Mouse (Mus musculus) layer of hippocampus, postnatal 36 days (tissue): ENCODE results near the gene Marco. TPM values are rescaled to one million over a fixed set of nuclear protein-coding genes. Genes with fewer than 3 reads are reported as not detected.

ENCODE experiments used
- DNase-seq, 2 experiments: peaks; one replicate each; pipeline ENCODE4 v3.0.0; 2022
- total RNA-seq, 2 experiments: library from RNA; stranded (reverse); gene quantifications; 2 replicates each; pipeline ENCODE4 v1.2.3; 2021

Marco gene
- not detected for total RNA-seq

DNA sequence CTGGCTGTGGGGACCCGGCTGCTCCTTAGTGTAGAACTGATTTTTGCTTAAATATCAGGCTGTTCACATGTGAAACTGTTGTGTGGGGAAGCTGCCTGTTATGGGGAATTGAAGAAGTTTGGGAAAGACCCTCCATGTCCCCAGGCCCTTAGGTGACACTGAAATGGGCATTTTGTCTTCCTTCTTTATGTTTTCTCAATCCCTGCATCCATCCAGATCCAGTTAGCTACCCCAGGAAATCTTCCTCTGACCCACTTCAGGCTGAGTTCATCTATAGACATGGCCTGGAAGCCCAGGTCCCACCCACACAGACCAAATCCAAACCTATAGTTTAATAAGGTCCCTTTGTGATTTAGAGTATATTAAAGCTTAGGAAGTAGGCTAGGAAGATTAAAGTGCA lies at the start of gene Marco:
TSS of gene Marco (minus strand) at position 101 of the 400 bp plus-strand sequence.
- DNase-seq: no peak

DNA sequence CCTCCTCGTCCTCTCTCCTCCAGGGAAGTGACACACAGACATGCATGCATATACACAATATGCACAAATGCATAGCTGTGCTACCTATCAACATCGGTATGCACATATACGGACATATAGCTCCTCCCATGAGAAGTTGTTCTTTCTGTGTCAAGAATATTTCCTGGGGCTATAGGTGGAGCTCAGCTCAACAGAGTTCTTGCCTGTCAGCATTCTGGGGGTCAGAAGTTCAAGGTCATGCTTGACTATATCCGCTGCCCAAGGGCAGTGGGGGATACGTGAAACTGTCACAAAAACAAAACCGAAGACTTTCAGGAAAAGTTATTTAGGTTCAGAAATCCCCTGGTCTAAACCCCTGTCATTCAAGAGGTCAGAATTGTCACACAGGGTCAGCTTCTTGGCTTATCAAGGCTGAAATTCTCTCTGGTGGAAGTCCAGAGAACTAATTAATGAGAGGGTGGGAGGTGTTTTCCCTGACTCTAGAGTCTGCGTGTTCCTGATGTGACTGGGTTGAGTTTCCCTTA lies 34.7 kb upstream of the Marco start:
- DNase-seq: no peak

DNA sequence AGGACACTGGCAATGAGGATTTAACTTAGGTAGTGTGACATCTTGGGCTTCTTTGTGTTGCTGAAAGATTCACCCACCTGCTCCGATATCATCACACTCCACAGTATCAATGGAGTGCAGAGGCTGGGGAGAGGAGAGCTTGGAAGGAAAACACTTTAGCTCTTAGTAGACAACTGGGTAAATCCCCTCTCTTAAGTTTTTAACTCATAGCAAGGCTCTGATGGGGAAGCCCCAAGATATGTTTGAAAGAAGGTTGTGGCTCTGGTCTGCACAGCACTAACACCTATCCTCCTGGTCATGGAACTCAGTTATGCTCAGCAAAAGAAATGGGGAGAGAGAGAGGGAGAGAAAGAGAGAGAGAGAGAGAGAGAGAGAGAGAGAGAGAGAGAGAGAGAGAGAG lies 32.2 kb upstream of the Marco start:
- no peak for DNase-seq

DNA sequence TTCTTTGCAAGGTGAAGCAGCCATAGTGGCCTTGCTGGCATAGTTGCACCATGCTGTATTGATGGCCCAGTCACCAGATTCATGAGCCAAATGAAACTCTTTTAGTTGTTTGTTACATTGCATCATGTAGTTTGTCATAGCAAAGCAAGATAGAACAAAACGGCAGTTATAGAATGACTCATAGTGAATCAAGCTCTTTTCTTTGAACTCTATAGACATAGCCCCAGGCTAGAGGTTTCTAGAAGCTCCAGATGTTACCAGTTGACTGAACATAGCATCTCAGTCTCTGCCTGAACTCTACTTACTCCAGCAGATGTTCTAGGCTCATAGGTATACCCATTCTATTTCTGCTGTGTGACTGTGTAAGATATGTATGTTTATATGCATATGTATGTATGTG lies 31.1 kb upstream of the Marco start:
- DNase-seq: no peak

DNA sequence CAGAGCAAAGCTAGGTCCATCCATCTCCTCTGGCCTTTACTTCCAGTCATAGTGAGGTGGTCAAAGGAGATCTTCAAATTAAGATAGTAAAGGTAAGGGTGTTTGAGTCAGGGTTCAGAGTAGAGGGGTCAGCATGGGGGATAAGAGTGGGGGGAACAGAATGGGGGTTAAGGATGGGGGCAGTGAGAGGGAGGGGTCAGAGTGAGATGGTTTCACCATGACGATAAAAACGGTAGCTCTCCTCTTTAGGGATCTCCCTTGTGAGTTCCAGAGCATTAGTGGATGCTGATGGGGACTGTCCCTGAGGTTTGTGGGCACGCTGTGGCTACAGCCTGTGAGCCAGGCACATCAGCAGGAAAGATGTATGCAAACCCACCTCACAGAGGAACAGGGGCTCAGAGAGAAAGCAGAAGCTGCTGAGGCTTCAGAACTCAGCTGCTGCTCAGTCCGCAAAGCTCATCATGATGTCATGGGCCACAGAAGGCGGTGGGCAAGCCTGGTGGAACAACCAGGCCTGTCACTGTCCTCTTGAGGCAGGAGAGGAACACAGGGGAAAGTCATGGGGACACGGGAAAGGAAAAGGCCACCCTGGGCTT lies 27.6 kb upstream of the Marco start:
- no peak for DNase-seq

DNA sequence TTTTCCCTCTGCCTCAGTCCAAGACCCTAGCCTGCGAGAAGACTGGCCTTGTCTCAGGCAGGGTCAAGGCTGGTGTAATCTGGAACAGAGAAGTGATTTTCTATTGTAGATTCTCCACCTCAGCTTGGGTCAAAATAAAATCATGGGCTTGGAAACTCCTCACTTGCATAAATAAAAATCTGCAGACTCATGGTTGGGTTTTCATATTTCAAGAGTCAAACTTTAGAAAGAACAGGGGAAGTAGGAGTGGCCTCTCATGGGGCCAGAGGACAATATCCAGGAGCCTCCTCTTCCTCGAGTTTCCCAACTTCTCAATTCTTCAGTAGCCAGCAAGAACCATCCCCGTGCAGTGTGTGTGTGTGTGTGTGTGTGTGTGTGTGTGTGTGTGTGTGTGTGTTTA lies 26.9 kb upstream of the Marco start:
- DNase-seq: no peak

DNA sequence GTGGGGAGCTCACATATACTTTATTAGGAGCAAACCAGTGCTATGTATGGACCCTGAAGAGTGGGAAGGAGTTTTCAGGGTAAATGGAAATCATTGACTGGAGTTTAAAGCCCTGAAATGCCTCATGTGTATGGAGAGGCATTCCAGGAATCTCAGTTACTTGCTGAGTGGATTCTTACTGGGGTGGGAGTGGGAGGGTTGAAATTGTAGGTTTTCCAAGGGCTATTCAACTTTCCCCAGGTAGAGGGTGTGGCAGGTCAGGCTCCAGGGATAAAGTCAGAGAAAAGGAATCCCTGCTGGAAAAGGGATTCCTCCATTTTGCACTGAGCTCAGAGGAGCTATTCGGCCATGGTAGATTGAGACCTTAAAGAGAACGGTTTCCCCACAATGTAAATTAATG lies 25.1 kb upstream of the Marco start:
- no peak for DNase-seq

DNA sequence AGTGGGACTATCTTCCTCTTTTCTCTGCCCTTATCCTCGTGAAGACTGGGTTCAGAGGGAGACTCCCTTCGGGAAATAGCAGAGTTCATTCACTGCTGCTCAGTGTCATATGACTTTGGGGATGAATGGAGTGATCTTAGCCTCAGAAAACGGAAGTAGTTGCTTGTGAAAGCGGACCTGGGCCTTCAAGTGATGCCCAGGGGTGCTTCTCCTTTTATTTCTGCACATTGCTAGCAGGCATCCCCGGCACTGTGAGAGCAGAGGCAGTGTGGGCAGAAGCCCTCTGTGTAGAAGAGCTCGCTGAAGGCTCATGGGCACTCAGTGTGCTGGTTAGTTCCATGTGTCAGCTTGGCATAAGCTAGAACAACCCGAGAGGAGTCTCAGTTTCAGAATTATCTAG lies 12.8 kb upstream of the Marco start:
- no peak for DNase-seq

DNA sequence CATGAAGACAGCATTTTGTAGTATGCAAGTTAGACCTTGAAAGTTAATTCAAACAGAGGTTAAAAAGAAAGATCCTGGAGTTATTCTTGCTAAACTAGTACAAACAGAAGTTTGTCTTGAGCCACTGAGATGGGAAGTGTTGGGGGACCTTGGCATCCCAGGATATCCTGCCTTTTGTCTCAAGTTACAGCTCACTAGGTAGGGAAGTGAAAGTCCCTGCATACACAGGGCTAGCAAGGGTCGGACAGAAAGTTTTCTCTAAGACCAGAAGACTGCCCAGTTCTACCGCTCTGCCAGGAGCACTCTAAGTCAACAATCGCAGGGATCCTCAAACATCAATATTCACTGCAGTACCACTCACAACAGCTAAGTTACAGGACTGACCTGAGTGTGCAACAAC lies 5.5 kb upstream of the Marco start:
- DNase-seq: no peak

DNA sequence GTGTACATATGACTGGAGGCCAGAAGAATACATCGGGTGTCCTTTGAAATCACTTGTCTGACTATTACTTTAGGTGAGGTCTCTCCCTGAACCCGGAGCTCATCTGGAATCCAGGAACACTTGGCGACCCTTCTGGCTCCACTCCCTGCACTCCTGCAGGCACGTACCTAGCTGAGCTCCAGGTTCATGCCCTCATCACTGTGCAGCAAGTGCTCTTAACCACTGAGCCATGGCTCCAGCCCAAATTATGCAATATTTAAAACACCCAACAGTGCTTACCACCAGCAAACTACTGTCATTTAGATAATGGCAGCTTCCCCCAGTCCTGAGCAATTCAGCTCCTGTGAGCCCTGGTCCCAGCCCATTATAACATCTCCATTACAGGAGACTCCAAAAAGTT lies 4.2 kb upstream of the Marco start:
- DNase-seq: no peak

DNA sequence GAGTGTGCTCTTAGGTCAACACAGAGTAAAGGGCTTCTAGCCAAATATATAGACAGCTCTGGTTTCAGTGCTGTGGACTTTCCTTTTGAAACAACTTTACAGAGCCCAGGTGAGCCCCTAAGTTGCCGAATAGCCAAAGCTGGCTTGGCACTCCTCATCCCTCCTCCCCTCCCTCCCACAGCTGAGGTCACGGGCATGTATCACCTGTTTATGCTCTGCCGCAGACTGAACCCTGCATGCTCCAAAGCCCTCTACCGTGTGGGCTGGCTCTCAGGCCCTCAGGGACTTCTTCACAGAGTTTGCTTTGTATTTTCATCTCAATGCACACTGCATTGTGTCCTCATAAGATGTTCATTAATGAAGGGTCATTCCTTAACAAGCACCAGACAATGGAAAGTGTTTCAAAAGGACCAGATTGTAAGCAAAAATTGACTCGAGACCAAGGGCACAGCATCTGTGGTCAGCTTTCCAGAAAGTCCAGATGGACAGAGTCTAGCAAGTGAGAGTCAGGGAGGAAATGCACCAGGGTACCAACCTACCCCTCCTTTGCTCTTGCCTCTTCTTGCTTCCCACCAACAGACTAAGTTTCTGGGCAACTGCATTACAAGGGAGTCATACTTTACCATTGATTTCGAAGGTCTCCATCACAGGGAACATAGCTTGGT lies 646 bp downstream of the Marco start:
- no peak for DNase-seq

DNA sequence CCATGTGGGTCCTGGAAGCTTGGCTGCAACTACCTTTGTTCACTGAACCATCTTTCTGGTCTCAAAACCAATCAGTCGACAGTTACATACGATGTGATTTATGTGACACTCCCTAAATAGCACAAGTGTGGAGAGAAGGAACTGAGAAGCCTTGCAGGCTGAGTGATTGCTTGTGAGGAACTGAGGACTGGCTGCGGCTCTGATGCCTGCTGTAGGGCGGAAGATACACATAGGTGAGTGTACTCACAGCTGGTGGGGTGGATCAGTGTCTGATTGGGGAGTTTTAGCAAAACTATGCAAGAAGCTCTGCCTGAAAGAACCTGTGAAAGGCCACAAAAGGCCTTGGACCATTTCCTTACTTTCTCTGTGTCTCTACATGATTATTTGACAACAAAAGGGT lies 3.3 kb downstream of the Marco start:
- DNase-seq: no peak

DNA sequence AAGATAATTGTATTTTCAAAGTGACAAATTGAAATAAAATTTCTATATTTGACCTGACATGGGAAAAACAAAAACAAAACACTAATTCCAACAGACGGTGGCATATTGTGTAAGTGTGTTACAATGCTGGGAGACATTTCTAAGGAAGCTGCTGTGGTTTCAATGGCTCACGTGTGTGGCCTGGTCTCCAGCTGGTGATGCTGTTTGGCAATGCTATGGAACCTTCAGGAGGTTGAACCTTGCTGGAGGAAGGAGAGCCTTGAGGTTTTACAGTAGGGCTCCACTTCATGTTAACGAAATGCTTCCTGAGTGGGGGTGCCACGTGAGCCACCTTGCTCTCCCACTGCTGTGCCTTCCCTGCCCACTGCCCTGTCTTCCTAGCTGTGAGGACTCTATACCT lies 6.8 kb downstream of the Marco start:
- DNase-seq: no peak

DNA sequence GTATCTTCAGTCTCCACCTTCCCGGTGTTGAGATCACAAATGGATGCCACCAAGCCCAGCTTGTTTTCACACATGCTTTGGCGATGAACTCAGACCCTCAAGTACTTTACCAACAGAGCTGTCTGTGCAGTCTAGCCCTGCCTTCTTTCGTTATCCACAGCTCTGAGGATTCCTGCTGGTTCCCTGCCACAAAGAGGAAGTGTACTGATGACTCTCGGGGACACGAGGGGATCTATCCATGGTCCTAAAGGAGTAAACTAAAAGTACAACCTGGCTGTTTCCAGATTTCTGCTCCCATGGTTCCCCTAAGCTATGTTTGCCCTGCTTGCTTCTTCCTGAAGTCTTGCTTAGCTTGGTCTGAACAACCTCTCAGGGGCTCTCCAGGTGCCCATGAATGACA lies 23.9 kb downstream of the Marco start:
- no peak for DNase-seq

DNA sequence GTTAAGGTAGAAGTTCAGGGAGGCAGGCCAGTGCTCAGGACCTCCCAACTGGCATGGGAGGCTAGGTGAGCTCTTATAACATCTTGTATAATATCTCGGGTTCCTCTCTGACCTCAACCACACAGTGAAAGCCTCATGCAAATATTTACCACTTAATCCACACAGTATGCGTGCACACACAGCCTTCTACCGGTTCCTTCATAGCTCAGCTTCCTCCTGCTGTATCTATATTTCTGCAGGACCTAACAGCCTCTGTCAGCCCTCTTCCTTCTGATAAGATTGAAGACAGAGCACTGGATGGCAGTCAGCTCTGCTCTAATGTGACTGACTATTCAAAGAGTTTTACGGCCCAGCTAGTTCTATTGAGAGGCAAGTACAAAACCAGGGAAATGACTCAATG lies 30.0 kb downstream of the Marco start:
- DNase-seq: no peak

DNA sequence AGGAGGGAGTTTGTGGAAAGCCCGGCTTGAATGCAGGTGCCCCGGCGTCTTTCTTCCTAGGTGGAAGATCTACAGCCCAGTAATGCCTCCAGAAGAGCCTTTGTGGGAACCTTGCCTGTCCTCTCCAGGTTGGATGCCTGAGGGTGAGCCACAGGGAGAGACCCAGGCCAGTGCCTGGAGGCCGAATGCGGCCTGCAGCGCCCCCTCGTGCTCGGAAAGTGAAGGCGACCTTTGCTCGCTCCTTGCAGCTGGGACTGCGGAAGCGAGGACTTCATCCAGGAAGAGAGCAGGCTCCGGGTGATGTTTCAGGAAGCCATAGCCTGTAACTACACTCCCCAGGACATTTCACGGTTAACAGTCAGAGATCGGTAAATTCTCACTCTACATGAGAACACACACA lies 35.9 kb downstream of the Marco start:
- DNase-seq: peak; percentile 29 to 37

DNA sequence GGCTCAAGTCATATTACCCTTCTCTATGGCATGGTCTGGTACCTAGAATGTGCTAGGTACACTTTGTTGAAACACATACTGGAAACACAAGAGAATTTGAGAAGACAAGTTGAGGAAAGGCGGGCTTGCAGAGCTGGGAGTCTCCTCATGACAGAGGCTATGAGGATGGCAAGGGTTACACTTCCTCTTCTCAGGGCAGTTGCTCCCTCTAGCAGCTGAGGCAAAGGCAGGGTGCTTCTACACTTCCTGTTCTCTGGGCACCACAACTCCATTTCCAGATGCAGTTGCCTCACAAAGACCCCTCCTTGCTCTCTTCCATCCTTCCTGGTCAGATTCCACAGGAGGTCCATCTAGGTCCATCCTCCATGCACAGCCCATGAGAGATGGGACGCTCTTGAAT lies 37.5 kb downstream of the Marco start:
- no peak for DNase-seq

DNA sequence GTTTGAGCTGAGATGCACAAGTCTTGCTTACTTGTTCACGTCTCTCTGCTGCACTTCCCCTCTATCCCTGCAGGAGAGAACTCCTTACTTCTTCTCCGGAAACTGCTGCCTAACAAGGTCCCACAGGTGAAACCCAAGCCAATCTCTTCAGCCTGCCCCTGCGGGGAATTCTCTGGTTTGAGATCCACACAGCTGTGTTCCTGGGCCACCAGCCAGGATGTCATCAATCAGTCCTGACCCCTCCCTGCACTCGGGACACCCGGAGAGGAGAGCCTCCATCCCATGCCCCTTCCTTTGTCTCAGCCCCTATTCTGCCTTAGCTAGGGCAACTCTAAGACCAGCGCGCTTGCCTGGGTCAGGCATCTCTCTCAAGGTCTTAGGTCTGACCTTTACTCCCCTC lies 38.1 kb downstream of the Marco start:
- no peak for DNase-seq

DNA sequence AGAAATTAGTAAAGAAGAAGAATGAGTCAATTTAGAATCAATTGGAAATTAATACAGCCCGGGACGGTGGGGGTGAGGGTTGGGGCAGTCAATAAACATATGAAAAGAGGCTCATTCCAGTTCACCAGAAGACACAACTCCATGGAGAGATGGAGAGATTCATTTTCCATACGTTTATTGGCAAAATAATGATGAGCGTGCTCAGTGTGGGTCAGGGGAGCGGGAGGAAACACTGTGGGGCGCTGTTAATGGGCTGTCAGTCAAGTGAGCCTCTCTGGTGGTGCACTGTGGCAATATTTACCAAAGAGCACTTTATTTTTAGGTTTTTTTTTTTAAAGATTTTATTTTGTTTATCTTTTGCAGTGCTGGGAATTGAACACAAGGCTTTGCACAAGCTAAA lies 45.8 kb downstream of the Marco start:
- no peak for DNase-seq

DNA sequence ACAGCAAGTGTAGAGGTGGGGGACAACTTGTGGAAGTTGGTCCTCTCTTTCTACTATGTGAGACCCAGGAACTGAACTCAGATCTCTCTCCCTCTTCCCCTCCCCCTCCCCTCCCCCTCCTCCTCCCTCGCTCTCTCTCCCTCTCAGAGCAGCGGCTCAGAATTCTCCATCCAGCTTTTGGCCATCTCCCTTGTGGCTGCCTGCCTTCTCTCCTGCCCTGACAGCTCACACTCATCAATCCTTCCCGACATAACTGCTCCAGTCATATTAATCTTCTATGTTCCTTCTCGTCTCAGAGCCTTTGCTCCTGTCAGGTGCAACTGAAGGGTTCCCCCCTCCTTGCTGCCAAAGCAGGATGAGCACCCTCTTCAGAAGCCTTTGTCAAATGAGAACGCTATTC lies 46.3 kb downstream of the Marco start:
- DNase-seq: no peak

DNA sequence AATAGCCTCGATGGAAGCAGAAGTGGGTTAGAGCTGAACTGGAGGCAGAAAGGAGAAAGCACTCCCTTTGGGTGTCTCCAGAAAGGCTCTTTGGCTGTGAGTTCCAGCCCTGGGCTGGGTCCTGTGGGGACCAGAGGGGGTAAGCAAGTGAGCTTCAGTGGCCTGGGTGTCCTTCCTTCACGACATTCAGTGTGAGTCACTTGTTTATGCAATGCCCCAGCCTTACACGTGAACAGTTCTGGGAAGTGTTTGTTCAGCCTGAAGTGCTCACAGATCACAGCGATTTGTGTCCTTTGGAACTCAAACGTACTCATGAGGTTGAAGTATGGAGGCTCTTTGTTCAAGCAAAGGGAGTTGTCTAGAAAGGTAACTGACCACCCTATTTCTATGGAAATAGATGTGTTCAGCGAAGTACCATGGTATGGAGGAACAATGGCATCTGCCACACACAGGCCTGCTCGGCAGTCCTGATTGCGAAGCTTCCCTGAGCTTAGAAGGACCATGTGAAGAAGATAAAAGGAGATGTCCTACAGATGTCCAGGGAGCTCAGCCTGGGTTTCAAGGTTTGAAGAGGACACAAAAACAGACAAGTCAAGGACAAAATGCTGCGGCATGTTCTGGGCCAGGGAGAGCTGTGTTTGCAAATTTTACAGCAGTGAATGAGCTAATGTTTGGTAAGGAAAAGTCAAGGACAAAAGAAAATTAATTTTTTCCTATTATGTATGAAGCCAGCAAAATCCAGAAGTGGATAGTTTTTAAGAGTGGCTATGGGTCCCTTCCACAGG lies 53.1 kb downstream of the Marco start:
- DNase-seq: no peak

DNA sequence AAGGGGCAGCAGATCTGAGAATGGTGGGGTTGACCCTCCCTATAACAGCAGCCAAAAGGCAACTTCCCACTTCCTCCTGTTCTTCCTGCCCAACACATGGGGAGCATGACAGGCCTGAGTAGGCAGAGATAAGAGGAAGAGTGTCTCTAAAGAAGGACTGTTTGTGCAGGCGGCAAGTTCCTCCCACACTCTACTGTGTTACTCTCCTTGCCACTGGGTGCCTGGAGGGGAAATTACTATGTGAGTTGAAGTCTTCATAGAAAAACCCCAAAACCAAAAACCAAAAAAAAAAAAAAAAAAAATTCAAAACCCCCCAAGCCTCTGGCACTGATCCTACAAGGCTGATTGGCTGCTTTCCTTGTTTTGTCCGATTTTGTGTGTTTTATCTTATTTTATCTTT lies 55.2 kb downstream of the Marco start:
- DNase-seq: no peak

DNA sequence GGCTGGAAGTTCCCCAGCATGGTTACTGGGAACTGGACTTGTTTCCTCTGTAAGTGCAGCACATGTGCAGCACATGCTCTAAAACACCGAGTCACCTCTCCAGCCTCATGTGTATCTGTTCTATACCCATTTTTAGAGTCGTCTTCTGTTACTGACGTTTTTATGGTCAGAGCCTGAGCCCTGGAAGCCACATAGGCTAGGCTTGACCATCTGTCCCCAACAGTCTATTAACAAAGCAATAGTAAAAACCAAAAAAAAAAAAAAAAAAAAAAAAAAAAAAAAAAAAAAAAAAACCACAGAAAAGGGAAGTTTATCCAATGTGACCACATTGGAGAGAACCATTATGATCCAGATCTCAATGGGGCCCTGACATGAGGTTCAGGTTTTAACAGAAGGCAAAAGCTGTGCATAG lies 61.6 kb downstream of the Marco start:
- no peak for DNase-seq

DNA sequence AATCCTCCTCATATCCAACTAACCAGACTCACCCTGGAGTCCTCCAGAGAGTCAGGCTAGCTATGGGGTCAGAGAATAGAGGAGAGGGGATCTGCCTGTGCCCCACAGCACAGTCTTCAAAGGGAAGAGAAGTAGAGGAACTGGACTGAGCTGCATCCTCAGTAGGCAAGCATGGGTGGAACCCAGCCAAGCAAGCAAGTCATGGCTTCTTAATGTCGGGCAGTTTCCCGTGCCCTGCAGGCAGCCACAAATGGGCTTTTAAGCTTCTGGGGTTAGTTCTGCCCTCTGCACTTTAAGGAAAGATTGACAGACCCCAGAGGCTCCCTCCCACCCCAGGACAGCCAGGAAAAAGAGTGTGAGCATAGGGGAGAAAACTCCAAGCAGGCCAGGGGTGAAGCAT lies 63.2 kb downstream of the Marco start:
- no peak for DNase-seq
